Mouse (Mus musculus) kidney, adult 2 months (tissue): ENCODE results near the gene Igfbp1. TPM values are rescaled to one million over a fixed set of nuclear protein-coding genes. Genes with fewer than 3 reads are reported as not detected.
"Not testable (repeated sequence)": the region's sequence is repeated elsewhere in the genome, so short reads cannot be mapped to it uniquely, and the experiment has no call there.

Experiments used
- DNase-seq: peaks from one replicate; pipeline ENCODE4 v3.0.0; 2021
- H3K27ac ChIP-seq: fragments of 200-500 bp; 2 replicates; pipeline ENCODE4 v1.5.1; 2012; ENCODE audit warnings: low read depth, low read length, control low read depth, inconsistent platforms; ENCODE audit not compliant: insufficient read depth
- H3K27me3 ChIP-seq: fragments of 200-500 bp; replicated peaks from 2 replicates; pipeline ENCODE4 v1.6.1; 2012; ENCODE audit warnings: mild to moderate bottlenecking, moderate library complexity, low read length, inconsistent platforms; ENCODE audit not compliant: control insufficient read depth, insufficient read depth
- H3K36me3 ChIP-seq: fragments of 200-500 bp; 2 replicates; pipeline ENCODE4 v1.6.1; 2012; ENCODE audit warnings: mild to moderate bottlenecking, moderate library complexity, low read length, inconsistent platforms; ENCODE audit not compliant: control insufficient read depth, insufficient read depth
- H3K4me1 ChIP-seq: fragments of 200-500 bp; 2 replicates; pipeline ENCODE4 v1.6.1; 2011; ENCODE audit warnings: low read length; ENCODE audit not compliant: control insufficient read depth, insufficient read depth
- H3K4me3 ChIP-seq: fragments of 200-500 bp; 2 replicates; pipeline ENCODE4 v1.5.1; 2011; ENCODE audit warnings: mild to moderate bottlenecking, low read depth, low read length, control low read depth; ENCODE audit not compliant: insufficient read depth
- CTCF ChIP-seq: fragments of 200-500 bp; conservative IDR thresholded peaks from 2 replicates; pipeline ENCODE4 v1.5.1; 2011; ENCODE audit warnings: low read depth, mild to moderate bottlenecking, control low read depth, low read length, moderate library complexity, mixed read lengths; ENCODE audit not compliant: insufficient read depth, insufficient read length
- POLR2A ChIP-seq: fragments of 200-500 bp; IDR thresholded peaks from one replicate; pipeline ENCODE4 v1.6.1; 2011; ENCODE audit warnings: low read depth, low read length, control low read depth
- WGBS: fragments of 180-500 bp; shearing (Covaris S2); methylation state at CpG from one replicate; pipeline ENCODE4 v1.1.7; 2018; 5-methylcytosine and 5-hydroxymethylcytosine counted together
- polyA plus RNA-seq: library from polyadenylated mRNA; depleted of rRNA; stranded (reverse); fragments of >200 nt; gene quantifications from 2 replicates; pipeline ENCODE4 v1.2.3, GENCODE M21; 2012

Igfbp1 gene
- polyA plus RNA-seq, 1 experiment, result 28.0 TPM

DNA sequence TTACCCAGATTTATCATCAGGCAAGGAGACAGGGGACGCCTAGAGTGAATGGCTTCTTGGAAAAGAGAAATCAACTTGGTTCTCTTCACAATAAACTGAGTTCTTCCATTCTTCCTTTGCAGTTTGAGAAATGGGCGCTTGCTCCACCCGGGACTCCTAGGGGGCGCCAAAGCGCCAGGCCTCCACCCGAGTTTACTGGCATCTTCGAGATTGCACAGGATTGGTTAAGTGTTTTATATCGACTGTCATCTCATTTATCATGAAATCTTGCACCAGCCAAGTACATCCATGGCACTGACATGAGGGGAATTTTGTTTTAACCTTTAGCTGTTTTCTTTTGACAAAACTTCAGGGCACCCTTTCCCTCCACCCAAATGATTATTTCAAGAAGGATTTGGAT is 18.1 kb downstream of the Igfbp1 start:
- peak; percentile 78 for DNase-seq
- TF ChIP-seq CTCF (peak; percentile 58), POLR2A (no peak)
- Histone ChIP-seq H3K27me3 (no peaks in the 10 kb centered on the region), H3K4me3 (no peak overlapping the region), H3K27ac (no peak overlapping the region), H3K36me3 (no peaks in the 10 kb centered on the region), H3K4me1 (no peaks in the 10 kb centered on the region)
- 9% methylated on average over 8 of the region's 8 CpGs for WGBS

DNA sequence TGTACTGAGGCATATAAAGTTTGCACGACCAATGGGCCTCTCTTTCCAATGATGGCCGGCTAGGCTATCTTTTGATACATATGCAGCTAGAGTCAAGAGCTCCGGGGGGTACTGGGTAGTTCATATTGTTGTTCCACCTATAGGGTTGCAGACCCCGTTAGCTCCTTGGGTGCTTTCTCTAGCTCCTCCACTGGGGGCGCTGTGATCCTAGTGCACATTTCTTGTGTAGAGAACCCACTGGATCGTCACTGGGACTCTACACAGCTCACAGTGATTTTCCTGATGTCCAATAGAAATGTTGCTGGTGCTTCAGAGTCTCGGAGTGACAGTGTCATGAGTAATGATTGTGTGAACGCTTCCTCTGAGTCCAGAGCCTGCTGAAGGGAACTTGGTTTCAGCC is 24.2 kb downstream of the Igfbp1 start:
- H3K4me3 ChIP-seq, H3K27ac ChIP-seq, H3K27me3 ChIP-seq, H3K4me1 ChIP-seq, H3K36me3 ChIP-seq, DNase-seq: not testable (repeated sequence)
- 81% methylated on average over 8 of the region's 8 CpGs for WGBS
- TF ChIP-seq CTCF, result 0 out of 2 replicates have a peak, but pooled peaks have one; percentile 5

DNA sequence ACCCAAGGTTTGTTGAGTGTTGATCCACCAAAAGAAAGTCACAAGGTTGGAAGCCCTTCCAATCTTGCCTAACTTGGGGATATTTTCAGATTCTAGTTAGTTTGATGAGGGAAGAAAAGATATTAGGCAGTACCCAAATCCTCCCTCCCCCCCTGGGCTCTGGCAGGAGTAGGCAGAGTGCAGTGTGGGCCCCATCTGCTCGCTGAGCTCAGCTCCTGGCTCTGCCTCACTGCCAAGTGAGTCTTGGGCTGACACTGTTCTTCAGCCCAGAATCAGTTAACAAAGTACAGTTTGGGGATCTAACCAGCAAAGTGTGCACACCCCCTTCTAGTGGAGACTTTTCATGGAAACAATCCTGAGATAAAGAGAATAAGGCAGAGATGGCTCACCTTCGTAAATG is 28.6 kb downstream of the Igfbp1 start:
- DNase-seq, result no peak
- Histone ChIP-seq H3K4me3 (no peak overlapping the region), H3K4me1 (no peaks in the 10 kb centered on the region; the same call in 1 of the 2 replicates), H3K27ac (no peak overlapping the region), H3K36me3 (no peaks in the 10 kb centered on the region), H3K27me3 (no peaks in the 10 kb centered on the region)
- TF ChIP-seq POLR2A (no peak), CTCF (no peak)
- WGBS, result 93% methylated on average over 2 of the region's 2 CpGs

DNA sequence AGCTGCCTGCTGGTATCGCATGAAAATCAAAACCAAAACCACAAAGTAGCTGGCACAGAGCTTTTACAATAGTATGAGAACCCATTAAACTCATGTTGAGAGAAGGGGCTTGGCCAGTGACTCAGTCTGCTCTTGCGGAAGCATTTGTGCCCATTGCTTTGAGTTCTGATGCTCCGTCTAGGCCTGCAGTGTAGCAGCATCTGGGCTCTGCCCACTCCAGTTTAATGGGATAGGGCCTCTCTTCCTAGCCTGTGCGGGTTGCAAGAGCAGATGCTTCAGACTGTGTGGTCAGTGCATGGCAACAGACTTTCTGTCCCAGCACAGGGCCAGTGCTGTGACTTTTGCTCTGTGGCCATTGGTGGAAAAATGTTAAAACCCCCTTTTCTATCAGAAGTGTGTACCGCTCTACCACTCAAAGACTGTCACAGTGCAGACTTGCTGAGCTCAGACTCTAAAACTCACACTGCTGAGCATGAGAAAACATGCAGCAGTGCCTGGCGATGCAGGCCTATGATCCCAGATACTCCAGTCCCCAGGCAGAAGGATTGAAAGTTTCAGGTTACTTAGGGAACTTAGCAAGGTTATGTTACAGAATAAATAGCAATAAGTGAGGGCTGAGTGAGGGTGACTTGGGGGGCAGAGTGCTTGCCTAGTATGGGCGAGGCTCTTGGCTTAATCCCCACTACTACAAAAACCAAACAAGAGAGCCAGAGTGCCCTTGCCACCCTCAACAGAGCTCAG is 29.4 kb downstream of the Igfbp1 start:
- WGBS, result 85% methylated on average over 7 of the region's 7 CpGs
- Histone ChIP-seq H3K4me1 (no peaks in the 10 kb centered on the region; the same call in 1 of the 2 replicates), H3K27me3 (no peaks in the 10 kb centered on the region), H3K4me3 (no peak overlapping the region), H3K27ac (no peak overlapping the region), H3K36me3 (no peaks in the 10 kb centered on the region)
- DNase-seq, result no peak
- TF ChIP-seq CTCF (no peak), POLR2A (no peak)

DNA sequence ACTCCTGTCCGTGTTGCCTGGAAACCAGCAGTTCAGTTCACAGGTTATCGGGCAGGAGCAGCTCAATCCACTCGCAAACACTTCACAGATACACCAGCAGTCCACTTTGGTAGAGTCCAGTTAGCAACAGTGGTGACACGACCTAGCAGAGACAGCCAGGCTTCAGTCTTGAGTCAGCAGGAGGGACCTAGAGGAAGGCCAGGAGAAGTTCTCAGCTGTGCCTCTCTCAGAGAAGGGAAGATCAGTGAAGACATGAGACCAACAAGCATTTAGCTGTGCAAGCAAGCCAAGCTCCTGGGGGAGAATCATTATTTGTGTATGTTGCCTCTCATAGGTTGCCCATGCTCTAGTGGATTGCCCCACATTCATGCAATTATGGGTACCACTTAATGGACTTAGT is 30.5 kb downstream of the Igfbp1 start:
- Histone ChIP-seq H3K27ac (no peak overlapping the region), H3K4me1 (no peaks in the 10 kb centered on the region; the same call in 1 of the 2 replicates), H3K36me3 (no peaks in the 10 kb centered on the region), H3K4me3 (no peak overlapping the region), H3K27me3 (no peaks in the 10 kb centered on the region)
- no peak for TF ChIP-seq CTCF
- TF ChIP-seq POLR2A, result no peak
- DNase-seq, result no peak
- 85% methylated on average over 4 of the region's 4 CpGs for WGBS

DNA sequence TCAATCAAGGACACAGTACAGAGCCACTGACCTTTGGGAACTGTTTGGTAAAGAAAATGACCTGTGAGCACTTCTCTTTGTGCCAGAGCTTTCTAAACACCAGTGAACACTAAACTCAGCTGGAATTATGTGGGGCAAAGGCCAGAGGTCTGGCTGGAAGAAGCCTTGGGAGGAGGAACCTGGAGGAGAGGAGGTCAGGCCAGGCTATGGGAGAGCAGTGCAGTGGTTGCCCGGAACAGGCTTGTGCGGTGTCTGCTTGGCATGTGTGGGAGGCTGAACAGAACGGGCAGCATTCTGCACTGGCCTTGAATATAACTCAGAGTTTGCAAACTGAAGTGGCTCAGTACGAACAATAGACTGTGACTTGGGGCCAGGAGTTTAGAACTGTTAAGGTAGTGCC is 32.4 kb downstream of the Igfbp1 start:
- WGBS, result 40% methylated on average over 4 of the region's 4 CpGs
- no peaks in the 10 kb centered on the region; the same call in 1 of the 2 replicates for H3K4me1 ChIP-seq
- no peak overlapping the region for H3K4me3 ChIP-seq
- no peak overlapping the region for H3K27ac ChIP-seq
- TF ChIP-seq CTCF (no peak), POLR2A (no peak)
- H3K36me3 ChIP-seq, result no peaks in the 10 kb centered on the region
- peak; percentile 81 for DNase-seq
- no peaks in the 10 kb centered on the region for H3K27me3 ChIP-seq

DNA sequence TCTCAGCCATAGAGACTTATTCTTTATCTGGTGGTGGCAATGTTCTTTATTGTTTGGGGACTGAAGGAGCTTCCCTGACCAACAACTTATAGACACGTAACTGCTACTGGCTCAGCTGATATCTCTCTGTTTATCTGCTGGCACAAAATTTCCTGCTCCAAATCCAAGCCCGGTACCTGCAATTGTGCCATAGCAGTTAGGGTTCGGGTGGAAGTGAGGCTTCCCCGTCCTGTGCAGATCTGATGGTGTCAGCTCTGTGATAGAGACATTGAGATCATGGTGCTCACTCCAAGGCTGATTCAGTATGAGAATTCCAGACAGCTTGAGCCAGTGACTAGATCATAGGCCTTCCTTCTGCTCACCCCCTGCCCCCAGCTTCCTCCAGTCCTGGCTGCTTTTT is 34.4 kb downstream of the Igfbp1 start:
- Histone ChIP-seq H3K4me1 (no peaks in the 10 kb centered on the region; the same call in 1 of the 2 replicates), H3K27me3 (no peaks in the 10 kb centered on the region), H3K4me3 (no peak overlapping the region), H3K36me3 (no peaks in the 10 kb centered on the region), H3K27ac (no peak overlapping the region)
- TF ChIP-seq CTCF (no peak), POLR2A (no peak)
- WGBS, result 97% methylated on average over 4 of the region's 4 CpGs
- no peak for DNase-seq

DNA sequence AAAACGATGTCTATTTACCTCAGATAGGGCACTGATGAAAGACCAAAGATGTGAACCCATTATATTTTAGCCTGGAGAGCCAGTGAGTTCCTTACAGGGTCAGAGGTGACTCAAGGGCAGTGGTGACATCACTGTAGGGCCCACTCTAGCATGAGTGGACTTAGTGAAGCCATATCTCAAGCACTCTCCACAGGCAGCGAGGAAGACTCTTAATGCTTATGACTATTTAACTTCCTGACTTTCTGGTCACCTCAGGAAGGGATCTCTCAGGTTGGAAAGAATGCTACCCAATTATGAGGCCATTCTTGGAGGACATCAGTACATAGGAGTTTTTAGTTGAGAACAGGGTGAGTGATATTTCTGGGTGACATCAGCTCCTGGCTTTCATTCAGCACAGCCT is 35.8 kb downstream of the Igfbp1 start:
- Histone ChIP-seq H3K27me3 (no peaks in the 10 kb centered on the region), H3K4me1 (no peaks in the 10 kb centered on the region; the same call in 1 of the 2 replicates), H3K27ac (no peak overlapping the region), H3K36me3 (no peaks in the 10 kb centered on the region), H3K4me3 (no peak overlapping the region)
- WGBS, result 96% methylated on average over 2 of the region's 2 CpGs
- no peak for DNase-seq
- no peak for TF ChIP-seq POLR2A
